Mouse (Mus musculus) midbrain, embryonic 14.5 days (tissue): ENCODE results near the gene Olfr1378. TPM values are rescaled to one million over a fixed set of nuclear protein-coding genes. Genes with fewer than 3 reads are reported as not detected.
A peak's percentile ranks its signal among the peaks of the same experiment; 100 is the strongest.

Experiments used
- ATAC-seq: fragments of 200-750 bp; cut with Nextera tagmentation; 2 replicates; pipeline ENCODE4 v1.8.0; 2017; ENCODE audit warnings: moderate number of reproducible peaks, moderate library complexity; ENCODE audit not compliant: low FRiP score, low TSS enrichment
- DNase-seq: peaks from one replicate; pipeline ENCODE4 v3.0.0-alpha.2; 2015
- H3K27ac ChIP-seq: fragments of 300-500 bp; sonication (generic); replicated peaks from 2 replicates; pipeline ENCODE4 v1.5.1; 2014; ENCODE audit warnings: mild to moderate bottlenecking, low read depth, low read length, moderate library complexity
- H3K27me3 ChIP-seq: fragments of 300-500 bp; sonication (generic); 2 replicates; pipeline ENCODE4 v1.6.1; 2014; ENCODE audit warnings: low read length, control low read depth, mixed read lengths; ENCODE audit not compliant: control insufficient read depth, insufficient read depth
- H3K36me3 ChIP-seq: fragments of 300-500 bp; sonication (generic); 2 replicates; pipeline ENCODE4 v1.6.1; 2014; ENCODE audit warnings: low read length, control low read depth; ENCODE audit not compliant: control insufficient read depth, insufficient read depth
- H3K4me1 ChIP-seq: fragments of 300-500 bp; sonication (generic); 2 replicates; pipeline ENCODE4 v1.6.1; 2014; ENCODE audit warnings: mild to moderate bottlenecking, antibody characterized with exemption, low read length, control low read depth; ENCODE audit not compliant: control insufficient read depth, insufficient read depth
- H3K4me2 ChIP-seq: fragments of 300-500 bp; sonication (generic); 2 replicates; pipeline ENCODE4 v1.6.1; 2014; ENCODE audit warnings: mild to moderate bottlenecking, low read length, moderate library complexity
- H3K4me3 ChIP-seq: fragments of 300-500 bp; sonication (generic); replicated peaks from 2 replicates; pipeline ENCODE4 v1.5.1; 2014; ENCODE audit warnings: low read depth, low read length
- H3K9ac ChIP-seq: fragments of 300-500 bp; sonication (generic); replicated peaks from 2 replicates; pipeline ENCODE4 v1.6.1; 2014; ENCODE audit warnings: mild to moderate bottlenecking, low read length, moderate library complexity
- H3K9me3 ChIP-seq: fragments of 300-500 bp; sonication (generic); 2 replicates; pipeline ENCODE4 v1.6.1; 2016; ENCODE audit warnings: low read length, control low read depth, mixed read lengths; ENCODE audit not compliant: control insufficient read depth
- WGBS: fragments of 180-500 bp; shearing (Covaris S2); extraction: QIAGEN DNeasy Blood & Tissue Kit; methylation state at CpG from one replicate; pipeline ENCODE4 v1.1.7; 2014; 5-methylcytosine and 5-hydroxymethylcytosine counted together
- polyA plus RNA-seq: library from polyadenylated mRNA; unstranded; fragments of >200 nt; fragmentation: Nextera tagmentation; extraction: Ambion mirVana; gene quantifications from 2 replicates; pipeline ENCODE4 v1.2.1, GENCODE M21; 2014

Olfr1378 gene
- not detected in 2 replicates for polyA plus RNA-seq

DNA sequence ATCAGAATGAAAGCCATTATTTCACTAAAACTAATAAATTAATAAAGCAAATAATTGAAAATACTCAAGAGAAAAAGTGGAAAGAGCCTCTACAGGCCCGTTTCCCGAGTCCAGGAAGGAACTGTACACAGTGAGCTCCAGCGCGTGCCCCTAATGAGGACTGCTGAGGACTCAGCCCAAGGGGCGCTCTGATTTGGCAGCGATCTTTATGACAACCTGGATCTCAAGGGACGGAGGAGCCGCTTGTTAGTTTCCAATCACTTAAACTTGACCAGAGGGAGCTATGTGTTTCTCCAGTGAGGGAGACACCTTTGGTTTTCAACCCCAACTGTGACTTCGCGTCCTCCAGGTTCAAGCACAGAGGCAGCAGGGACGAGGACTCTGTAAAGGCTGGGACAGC is at the start of gene Olfr1378:
Olfr1378 (plus strand) TSS at position 301 of the 400 bp plus-strand sequence.
- Histone ChIP-seq H3K4me2 (no peak within 1 kb of the TSS), H3K27ac (no peak within 1 kb of the TSS), H3K9me3 (no peaks in the 10 kb centered on the region), H3K4me1 (0 out of 2 replicates have a peak, but pooled peaks cover 3% of the 10 kb centered on the region), H3K27me3 (no peaks in the 10 kb centered on the region), H3K4me3 (no peak within 1 kb of the TSS), H3K9ac (no peak within 1 kb of the TSS), H3K36me3 (no peaks in the 10 kb centered on the region)
- 77% methylated on average over 11 of the region's 11 CpGs for WGBS
- ATAC-seq (no peak), DNase-seq (no peak)

DNA sequence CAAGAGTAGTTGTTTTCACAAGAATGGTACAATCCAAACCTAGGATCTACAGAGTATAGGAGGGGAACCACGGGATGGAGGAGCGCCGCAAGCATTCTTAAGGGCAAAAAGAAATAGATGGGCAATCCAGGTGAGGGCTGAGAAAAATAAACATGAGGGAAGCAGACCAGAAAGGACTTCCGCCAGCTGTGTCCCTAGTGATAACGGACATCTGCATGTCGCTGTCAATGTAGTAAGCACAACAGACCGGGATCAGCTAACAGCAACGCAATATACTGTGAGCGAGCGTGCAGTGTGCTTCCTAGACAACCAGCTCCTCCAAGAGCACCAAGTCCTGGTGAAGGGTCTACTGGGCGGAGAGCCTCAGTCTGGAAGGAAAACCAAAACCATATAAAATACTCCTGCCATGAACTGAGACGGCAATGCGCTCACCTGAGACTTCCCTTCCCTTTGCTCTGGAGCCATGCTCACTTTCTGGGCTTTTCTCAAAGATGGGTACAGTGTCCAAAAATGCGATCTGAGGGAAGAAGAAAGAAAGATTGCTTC is 35.8 kb upstream of the Olfr1378 start:
- H3K4me2 ChIP-seq, result peak overlapping the region; percentile 93
- 24% methylated on average over 14 of the region's 14 CpGs for WGBS
- peak overlapping the region; percentile 52 for H3K4me3 ChIP-seq
- H3K9ac ChIP-seq, result peak overlapping the region; percentile 49
- peaks cover 6% of the 10 kb centered on the region; the same call in 1 of the 2 replicates for H3K4me1 ChIP-seq
- DNase-seq (peak; percentile 55), ATAC-seq (no peak)
- no peaks in the 10 kb centered on the region for H3K36me3 ChIP-seq
- 0 out of 2 replicates have a peak, but pooled peaks cover 4% of the 10 kb centered on the region for H3K27me3 ChIP-seq
- peak overlapping the region; percentile 81 for H3K27ac ChIP-seq
- H3K9me3 ChIP-seq, result no peaks in the 10 kb centered on the region

- ATAC-seq, result peak; percentile 66; the same call in 1 of the 2 replicates
- Histone ChIP-seq H3K4me2 (peak overlapping the region; percentile 93), H3K9ac (peak overlapping the region; percentile 49), H3K27ac (peak overlapping the region; percentile 81), H3K36me3 (no peaks in the 10 kb centered on the region), H3K4me3 (peak overlapping the region; percentile 52), H3K27me3 (0 out of 2 replicates have a peak, but pooled peaks cover 4% of the 10 kb centered on the region), H3K4me1 (peaks cover 6% of the 10 kb centered on the region; the same call in 1 of the 2 replicates), H3K9me3 (no peaks in the 10 kb centered on the region)
- 3% methylated on average over 16 of the region's 16 CpGs for WGBS
- DNase-seq, result peak; percentile 61
Observed at GRCm38 (mm10) chr11:50931021-50931420, 35.3 kb upstream of the Olfr1378 start.

DNA sequence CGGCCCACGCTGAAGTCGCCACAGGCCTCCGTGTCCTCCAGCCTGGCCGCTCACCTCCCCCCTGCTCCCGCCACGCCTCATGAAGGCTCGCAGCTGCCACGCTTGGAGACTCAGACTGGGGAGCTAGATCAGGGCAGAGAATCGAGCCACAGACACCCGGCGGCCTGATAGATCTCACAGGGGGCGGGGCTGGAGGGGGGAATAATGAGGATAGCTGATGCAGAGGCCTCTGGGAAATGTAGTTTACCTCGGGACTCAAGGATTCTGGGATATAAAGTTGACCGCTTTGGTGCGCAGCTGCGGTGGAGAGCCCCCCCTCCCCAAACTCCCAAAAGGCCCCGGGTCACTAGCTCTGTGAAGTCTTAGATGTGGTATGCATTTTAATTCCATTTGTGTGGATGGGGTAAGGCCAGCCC is 34.9 kb upstream of the Olfr1378 start, which contains the start of gene Zfp354b:
Zfp354b (minus strand) TSS at position 183 of the 416 bp plus-strand sequence.
- ATAC-seq (peak; percentile 96), DNase-seq (peak; percentile 97)
- Histone ChIP-seq H3K9ac (peak within 1 kb of the TSS; percentile 49), H3K27ac (peak within 1 kb of the TSS; percentile 81), H3K36me3 (no peaks in the 10 kb centered on the region), H3K9me3 (no peaks in the 10 kb centered on the region), H3K27me3 (0 out of 2 replicates have a peak, but pooled peaks cover 4% of the 10 kb centered on the region), H3K4me3 (peak within 1 kb of the TSS; percentile 52), H3K4me1 (peaks cover 6% of the 10 kb centered on the region; the same call in 1 of the 2 replicates), H3K4me2 (peak within 1 kb of the TSS; percentile 93)
- under 1% methylated on average over 18 of the region's 18 CpGs for WGBS

DNA sequence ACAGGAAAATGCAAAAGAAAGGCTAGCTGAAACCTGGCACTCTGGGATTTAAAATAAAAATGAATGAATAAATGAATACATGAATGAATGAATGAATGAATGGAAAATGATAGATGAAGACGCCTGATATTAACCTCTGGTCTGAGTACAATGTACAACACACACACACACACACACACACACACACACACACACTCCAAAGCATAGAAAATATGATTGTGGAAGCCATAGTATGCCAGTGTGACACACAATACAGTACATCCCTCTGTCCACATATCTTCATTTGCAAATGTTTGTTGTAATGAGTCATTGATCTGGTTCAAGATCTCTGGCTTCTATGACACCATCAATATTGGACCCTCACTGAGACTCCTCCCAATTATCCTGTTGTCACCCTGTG is 34.3 kb upstream of the Olfr1378 start:
- H3K4me1 ChIP-seq, result peaks cover 6% of the 10 kb centered on the region; the same call in 1 of the 2 replicates
- H3K9ac ChIP-seq, result no peak overlapping the region
- no peaks in the 10 kb centered on the region for H3K9me3 ChIP-seq
- H3K4me2 ChIP-seq, result peak overlapping the region; percentile 93
- peak; percentile 8 for DNase-seq
- H3K36me3 ChIP-seq, result no peaks in the 10 kb centered on the region
- peak overlapping the region; percentile 52; the same call in 1 of the 2 replicates for H3K4me3 ChIP-seq
- peak overlapping the region; percentile 81 for H3K27ac ChIP-seq
- 59% methylated on average over 1 of the region's 1 CpGs for WGBS
- 0 out of 2 replicates have a peak, but pooled peaks cover 4% of the 10 kb centered on the region for H3K27me3 ChIP-seq
- ATAC-seq, result peak; percentile 53; the same call in 1 of the 2 replicates

DNA sequence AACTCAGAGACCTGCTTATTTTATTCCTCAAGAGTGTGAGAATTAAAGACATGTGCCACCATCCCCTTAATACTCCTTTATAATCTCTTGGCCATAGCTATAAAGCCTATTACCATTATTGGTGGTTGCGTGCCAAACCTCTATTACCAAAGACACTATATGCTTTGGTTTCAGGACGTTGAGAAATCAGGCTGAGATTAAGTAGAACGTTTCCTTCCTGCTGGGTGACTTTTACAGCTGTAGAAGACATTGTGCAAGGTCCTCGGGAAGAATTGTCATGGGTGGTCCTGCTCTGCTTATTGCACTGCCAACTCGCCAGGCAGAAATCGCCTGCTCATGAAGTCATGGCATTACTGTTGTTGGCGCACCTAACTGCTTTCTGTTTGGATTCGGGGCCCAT is 27.9 kb upstream of the Olfr1378 start:
- no peak for DNase-seq
- Histone ChIP-seq H3K27ac (no peak overlapping the region), H3K4me3 (no peak overlapping the region), H3K27me3 (no peaks in the 10 kb centered on the region), H3K36me3 (no peaks in the 10 kb centered on the region), H3K9ac (no peak overlapping the region), H3K4me1 (no peaks in the 10 kb centered on the region), H3K9me3 (no peaks in the 10 kb centered on the region), H3K4me2 (no peak overlapping the region)
- 75% methylated on average over 8 of the region's 8 CpGs for WGBS
- no peak for ATAC-seq

GRCm38 (mm10) chr11:50939621-50940366 is 26.5 kb upstream of the Olfr1378 start:
- ATAC-seq, result peak; percentile 55; the same call in 1 of the 2 replicates

GRCm38 (mm10) chr11:50942386-50942785 is 23.9 kb upstream of the Olfr1378 start:
- no peak overlapping the region for H3K27ac ChIP-seq
- no peaks in the 10 kb centered on the region for H3K9me3 ChIP-seq
- H3K9ac ChIP-seq, result no peak overlapping the region
- no peaks in the 10 kb centered on the region for H3K27me3 ChIP-seq
- WGBS, result 79% methylated on average over 12 of the region's 12 CpGs
- no peaks in the 10 kb centered on the region for H3K4me1 ChIP-seq
- no peak overlapping the region for H3K4me2 ChIP-seq
- H3K36me3 ChIP-seq, result no peaks in the 10 kb centered on the region
- H3K4me3 ChIP-seq, result no peak overlapping the region
- DNase-seq, result no peak
- ATAC-seq, result no peak

More at GRCm38 (mm10) chr11:50939621-50940366, 26.5 kb upstream of the Olfr1378 start:
- no peak overlapping the region for H3K9ac ChIP-seq
- no peak overlapping the region for H3K4me3 ChIP-seq
- DNase-seq, result peak; percentile 93
- no peaks in the 10 kb centered on the region for H3K9me3 ChIP-seq
- no peaks in the 10 kb centered on the region for H3K27me3 ChIP-seq
- no peaks in the 10 kb centered on the region for H3K36me3 ChIP-seq
- no peak overlapping the region for H3K4me2 ChIP-seq
- H3K27ac ChIP-seq, result no peak overlapping the region
- WGBS, result 36% methylated on average over 14 of the region's 14 CpGs
- H3K4me1 ChIP-seq, result no peaks in the 10 kb centered on the region
